Mouse (Mus musculus) yolk sac, embryonic 10.5 days (tissue): ENCODE results near the gene Prkcz.

Experiments
- DNase-seq: peaks from one replicate; pipeline ENCODE4 v3.0.0-alpha.2; 2017; ENCODE audit warnings: low spot score

Gene Prkcz

GRCm38 (mm10) chr4:155245770-155246492 lies 115.2 kb downstream of the Prkcz start:
- DNase-seq, result no peak

GRCm38 (mm10) chr4:155243233-155243632 lies 117.9 kb downstream of the Prkcz start:
- no peak for DNase-seq

GRCm38 (mm10) chr4:155242292-155242691 lies 118.9 kb downstream of the Prkcz start:
- DNase-seq, result no peak

- DNase-seq, result no peak
These were observed 119.4 kb downstream of the Prkcz start for GRCm38 (mm10) chr4:155241789-155242188.

GRCm38 (mm10) chr4:155239494-155239893 lies 121.7 kb downstream of the Prkcz start:
- no peak for DNase-seq

DNA sequence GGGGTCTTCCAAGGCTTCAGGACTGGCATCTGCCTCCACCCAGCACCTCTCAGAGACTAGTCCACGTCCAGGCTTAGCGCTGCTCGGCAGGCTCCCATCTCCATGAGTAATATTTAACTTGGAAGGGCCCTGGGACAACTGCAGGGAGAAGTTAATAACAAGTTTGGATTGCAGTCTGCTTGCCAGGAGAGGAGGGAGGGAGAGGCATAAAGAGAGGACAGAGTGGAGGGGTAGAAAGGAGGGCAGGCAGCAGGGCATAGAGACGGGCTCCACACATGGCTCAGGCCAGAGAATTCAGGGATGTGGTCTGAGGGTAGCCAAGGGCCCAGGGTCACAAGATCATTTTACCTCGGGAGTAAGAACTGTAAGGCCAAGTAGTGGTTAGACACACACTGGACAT lies 122.9 kb downstream of the Prkcz start:
- peak; percentile 56 for DNase-seq

GRCm38 (mm10) chr4:155236737-155237385 lies 124.3 kb downstream of the Prkcz start:
- DNase-seq, result no peak

DNA sequence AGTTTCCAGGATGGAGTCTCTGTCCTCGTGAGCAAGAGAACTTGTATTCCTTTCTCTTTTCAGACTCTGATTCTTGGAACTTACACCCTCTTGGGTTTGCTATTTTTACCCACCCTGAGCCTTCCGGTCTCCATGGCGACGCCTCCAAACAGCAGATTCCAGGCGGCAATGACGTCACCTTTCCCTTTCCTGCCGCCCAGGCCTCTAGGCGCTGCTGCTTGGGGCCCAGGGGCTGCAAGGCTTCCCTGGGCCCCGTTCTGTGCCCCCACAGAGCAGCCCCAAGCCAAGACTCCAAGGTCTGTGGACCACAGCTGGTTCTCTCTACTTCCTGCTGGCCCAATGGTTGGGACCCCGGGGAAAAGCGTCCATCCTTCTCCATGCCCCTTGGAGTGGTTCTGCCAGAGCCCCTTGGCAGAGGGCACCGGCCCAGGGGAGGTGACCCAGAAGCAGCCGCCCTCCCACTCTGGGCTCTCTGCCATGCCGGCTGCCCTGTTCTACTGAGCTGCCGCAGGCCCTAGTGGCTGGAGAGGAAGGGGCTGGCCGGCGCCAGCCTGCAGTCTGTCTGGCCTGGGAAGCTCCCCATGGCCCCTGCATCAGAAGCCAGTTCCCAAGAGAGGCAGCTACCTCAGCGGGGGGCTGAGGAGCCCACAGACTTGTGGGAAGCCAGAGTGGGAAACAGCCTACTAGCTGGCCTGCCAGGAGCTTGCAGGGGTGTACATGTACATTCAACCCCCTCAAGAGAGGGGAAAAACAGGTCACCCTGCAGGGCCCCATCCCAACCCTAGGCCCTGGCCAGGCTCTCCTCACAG lies 125.6 kb downstream of the Prkcz start:
- DNase-seq, result peak; percentile 90

GRCm38 (mm10) chr4:155234371-155235310 lies 126.5 kb downstream of the Prkcz start:
- DNase-seq, result peak; percentile 67

- DNase-seq, result peak; percentile 65
These were observed 127.3 kb downstream of the Prkcz start for GRCm38 (mm10) chr4:155233878-155234277.

- DNase-seq, result no peak
These were observed 132.7 kb downstream of the Prkcz start for GRCm38 (mm10) chr4:155228461-155228860.

DNA sequence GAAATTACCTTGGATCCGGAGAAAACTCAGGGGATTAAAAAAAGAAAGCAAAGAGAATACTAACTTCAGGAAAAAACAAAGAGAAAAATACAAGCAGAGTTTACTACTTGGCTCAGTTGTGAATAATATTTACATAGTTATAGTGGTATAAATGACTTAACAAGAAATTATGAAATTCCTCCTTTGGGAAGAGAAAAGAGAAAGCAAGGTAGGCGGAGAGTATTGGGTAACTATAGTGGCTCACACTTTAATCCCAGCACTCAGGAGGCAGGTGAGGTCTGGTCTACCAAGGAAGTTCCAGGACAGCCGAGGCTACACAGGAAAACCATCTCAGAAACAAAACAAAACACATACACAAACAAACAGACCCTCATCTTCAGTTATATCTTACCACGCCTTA lies 133.2 kb downstream of the Prkcz start:
- no peak for DNase-seq

DNA sequence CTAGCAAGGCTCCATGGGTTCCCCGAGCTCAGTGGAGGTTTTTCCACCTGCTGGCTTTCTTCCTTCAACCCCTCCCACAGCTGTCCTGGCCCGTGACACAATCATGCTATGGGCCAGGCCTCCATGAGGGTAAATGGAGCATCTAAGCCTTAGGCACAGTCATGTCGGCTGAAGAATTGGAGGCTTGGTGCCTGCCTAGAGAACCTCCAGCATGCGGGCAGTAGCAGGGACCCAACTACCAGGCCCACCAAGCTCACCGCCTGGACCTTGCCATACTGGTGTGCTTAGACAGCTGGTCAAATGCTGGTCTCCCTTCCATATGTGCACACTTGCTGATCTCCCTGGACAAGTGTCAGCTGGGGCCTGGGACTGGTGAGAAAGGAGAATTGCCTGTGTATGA lies 135.2 kb downstream of the Prkcz start:
- no peak for DNase-seq

GRCm38 (mm10) chr4:155223594-155224528 lies 137.3 kb downstream of the Prkcz start:
- no peak for DNase-seq

DNA sequence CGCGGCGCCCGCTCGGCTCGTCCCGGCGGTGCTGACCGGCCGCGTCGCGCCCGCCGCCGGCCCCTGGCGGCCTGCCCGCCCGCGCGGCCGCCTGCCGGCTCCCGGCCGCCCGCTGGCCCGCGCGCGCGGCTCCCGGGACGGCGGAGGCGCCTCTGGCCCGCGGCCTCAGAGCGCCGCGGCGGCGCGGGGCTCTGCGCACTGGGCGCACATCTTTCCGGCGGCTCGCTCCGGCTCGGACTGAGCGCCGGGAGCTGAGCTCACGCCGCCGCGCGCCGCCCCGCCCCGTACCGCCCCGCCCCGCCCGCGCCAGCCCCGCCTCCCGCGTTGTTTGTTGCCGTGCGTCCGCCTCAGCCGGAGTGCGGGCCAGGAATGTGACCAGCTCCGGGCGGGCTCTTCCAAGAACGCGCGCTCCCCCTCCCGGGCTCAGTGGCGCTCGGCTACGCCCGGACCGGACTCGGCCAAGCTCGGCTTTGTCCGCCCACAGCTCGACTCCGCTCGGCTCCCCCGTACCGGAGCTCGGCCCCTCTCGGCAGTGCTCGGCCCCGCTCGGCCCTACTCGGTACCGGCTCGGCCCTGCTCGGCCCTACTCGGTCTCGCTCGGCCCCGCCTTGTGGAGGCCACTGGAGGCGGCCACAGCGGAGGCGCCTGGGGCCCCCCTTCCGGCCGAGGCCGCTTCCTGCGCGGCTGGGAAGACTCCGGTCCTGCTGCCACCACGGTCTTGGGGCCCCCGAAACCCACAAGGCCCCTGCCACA lies 138.1 kb downstream of the Prkcz start:
- peak; percentile 99 for DNase-seq

DNA sequence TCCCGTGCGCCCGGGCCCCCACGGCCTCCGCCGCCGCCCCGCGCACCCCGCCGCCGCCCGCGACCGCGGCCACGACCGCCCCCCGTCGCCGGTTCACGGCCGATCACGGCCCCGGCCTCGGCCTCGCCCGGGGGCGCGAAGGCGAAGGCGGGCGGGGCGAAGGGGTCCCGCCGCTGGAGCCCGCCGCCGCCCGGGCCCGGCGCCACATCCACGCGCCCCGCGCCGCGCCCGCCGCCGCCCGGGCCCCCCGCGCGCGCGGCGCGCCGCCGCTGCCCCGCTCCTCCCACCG lies 138.7 kb downstream of the Prkcz start, which contains the start of gene Ski:
TSS of gene Ski (minus strand) at position 41 of the 289 bp plus-strand sequence.
- no peak for DNase-seq

- peak; percentile 60 for DNase-seq
These were observed 139.3 kb downstream of the Prkcz start for GRCm38 (mm10) chr4:155221599-155222551.

DNA sequence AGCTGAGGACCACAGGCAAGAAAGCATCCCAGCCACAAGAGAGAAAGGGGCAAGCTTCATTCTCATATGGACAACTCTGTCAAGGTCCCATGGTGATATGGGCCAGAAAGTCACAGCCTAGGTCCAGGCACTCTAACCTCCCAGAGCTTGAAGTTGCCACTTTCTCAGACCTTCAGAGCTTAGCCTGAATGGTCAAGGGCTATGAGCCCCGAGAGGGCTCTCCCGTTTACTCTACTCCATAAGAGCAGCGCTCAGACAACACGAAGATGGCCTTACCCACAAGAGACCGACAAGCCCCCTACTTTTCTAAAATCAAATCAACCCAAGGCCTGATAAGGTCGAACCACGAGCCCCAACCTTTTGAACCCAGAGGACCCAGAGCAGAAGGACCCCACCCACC lies 140.1 kb downstream of the Prkcz start:
- no peak for DNase-seq
